Mouse (Mus musculus) neural tube, embryonic 14.5 days (tissue): ENCODE measurements around the gene Fstl4. TPM values are rescaled to one million over a fixed set of nuclear protein-coding genes. Genes with fewer than 3 reads are reported as not detected.

Experiments used
- ATAC-seq: fragments of 200-750 bp; cut with Nextera tagmentation; 2 replicates; pipeline ENCODE4 v1.8.0; 2017; ENCODE audit warnings: low read depth, mild to moderate bottlenecking, moderate TSS enrichment, moderate library complexity
- H3K27ac ChIP-seq: fragments of 300-500 bp; sonication (generic); 2 replicates; pipeline ENCODE4 v1.5.1; 2014; ENCODE audit warnings: low read depth, mild to moderate bottlenecking, control low read depth, low read length, moderate library complexity, mixed read lengths
- H3K27me3 ChIP-seq: fragments of 300-500 bp; sonication (generic); 2 replicates; pipeline ENCODE4 v1.6.1; 2014; ENCODE audit warnings: low read length; ENCODE audit not compliant: control insufficient read depth, insufficient read depth
- H3K36me3 ChIP-seq: fragments of 300-500 bp; sonication (generic); 2 replicates; pipeline ENCODE4 v1.6.1; 2014; ENCODE audit warnings: low read length, mixed read lengths; ENCODE audit not compliant: control insufficient read depth, insufficient read depth
- H3K4me1 ChIP-seq: fragments of 300-500 bp; sonication (generic); 2 replicates; pipeline ENCODE4 v1.6.1; 2014; ENCODE audit warnings: low read length; ENCODE audit not compliant: control insufficient read depth, insufficient read depth
- H3K4me2 ChIP-seq: fragments of 300-500 bp; sonication (generic); 2 replicates; pipeline ENCODE4 v1.6.1; 2014; ENCODE audit warnings: mild to moderate bottlenecking, low read depth, low read length, control low read depth
- H3K4me3 ChIP-seq: fragments of 300-500 bp; sonication (generic); 2 replicates; pipeline ENCODE4 v1.5.1; 2014; ENCODE audit warnings: low read depth, low read length, control low read depth, mixed read lengths
- H3K9ac ChIP-seq: fragments of 300-500 bp; sonication (generic); replicated peaks from 2 replicates; pipeline ENCODE4 v1.6.1; 2014; ENCODE audit warnings: low read depth, mild to moderate bottlenecking, control low read depth, low read length, mixed read lengths
- H3K9me3 ChIP-seq: fragments of 300-500 bp; sonication (generic); 2 replicates; pipeline ENCODE4 v1.6.1; 2016; ENCODE audit warnings: low read length; ENCODE audit not compliant: control insufficient read depth
- WGBS: fragments of 180-500 bp; shearing (Covaris S2); extraction: QIAGEN DNeasy Blood & Tissue Kit; methylation state at CpG from one replicate; pipeline ENCODE4 v1.1.7; 2014; 5-methylcytosine and 5-hydroxymethylcytosine counted together
- polyA plus RNA-seq: library from polyadenylated mRNA; unstranded; fragments of >200 nt; fragmentation: Nextera tagmentation; extraction: Ambion mirVana; gene quantifications from 2 replicates; pipeline ENCODE4 v1.2.1, GENCODE M21; 2014

The Fstl4 gene
- 12.3 and 14.3 TPM in 2 replicates for polyA plus RNA-seq

GRCm38 (mm10) chr11:52764461-52764893 lies at the start of gene Fstl4:
Gene Fstl4, plus strand, starts transcription at chr11:52764634.
- Histone ChIP-seq H3K9me3 (no peaks in the 10 kb centered on the region), H3K4me2 (peak within 1 kb of the TSS; percentile 98), H3K4me1 (peaks cover 7% of the 10 kb centered on the region; the same call in 1 of the 2 replicates), H3K4me3 (peak within 1 kb of the TSS; percentile 61), H3K27ac (no peak within 1 kb of the TSS), H3K36me3 (no peaks in the 10 kb centered on the region), H3K9ac (peak within 1 kb of the TSS; percentile 70), H3K27me3 (peaks cover 19% of the 10 kb centered on the region)
- under 1% methylated on average over 41 of the region's 48 CpGs for WGBS
- ATAC-seq = peak; percentile 66; the same call in 1 of the 2 replicates

- H3K4me3 ChIP-seq = no peak overlapping the region
- WGBS = 69% methylated on average over 1 of the region's 1 CpGs
- H3K27me3 ChIP-seq = no peaks in the 10 kb centered on the region
Observed at GRCm38 (mm10) chr11:52718570-52718969, 45.9 kb upstream of the Fstl4 start.

GRCm38 (mm10) chr11:52721087-52721486 lies 43.3 kb upstream of the Fstl4 start:
- H3K27ac ChIP-seq = no peak overlapping the region
- no peak overlapping the region for H3K4me3 ChIP-seq
- H3K27me3 ChIP-seq = no peaks in the 10 kb centered on the region
- H3K9me3 ChIP-seq = no peaks in the 10 kb centered on the region
- H3K4me1 ChIP-seq = no peaks in the 10 kb centered on the region
- no peak for ATAC-seq
- no peak overlapping the region for H3K4me2 ChIP-seq
- H3K36me3 ChIP-seq = no peaks in the 10 kb centered on the region
- H3K9ac ChIP-seq = no peak overlapping the region
- 71% methylated on average over 6 of the region's 6 CpGs for WGBS

More at GRCm38 (mm10) chr11:52718570-52718969, 45.9 kb upstream of the Fstl4 start:
- Histone ChIP-seq H3K9ac (no peak overlapping the region), H3K27ac (no peak overlapping the region), H3K4me1 (no peaks in the 10 kb centered on the region), H3K4me2 (no peak overlapping the region), H3K36me3 (no peaks in the 10 kb centered on the region), H3K9me3 (no peaks in the 10 kb centered on the region)
- no peak for ATAC-seq

GRCm38 (mm10) chr11:52722706-52723105 lies 41.7 kb upstream of the Fstl4 start:
- Histone ChIP-seq H3K4me3 (no peak overlapping the region), H3K36me3 (no peaks in the 10 kb centered on the region), H3K27me3 (no peaks in the 10 kb centered on the region), H3K4me2 (no peak overlapping the region), H3K27ac (no peak overlapping the region), H3K9ac (no peak overlapping the region), H3K9me3 (no peaks in the 10 kb centered on the region), H3K4me1 (no peaks in the 10 kb centered on the region)
- WGBS = 64% methylated on average over 4 of the region's 4 CpGs
- no peak for ATAC-seq

GRCm38 (mm10) chr11:52726001-52726400 lies 38.4 kb upstream of the Fstl4 start:
- H3K9ac ChIP-seq = no peak overlapping the region
- 97% methylated on average over 1 of the region's 1 CpGs for WGBS
- H3K36me3 ChIP-seq = no peaks in the 10 kb centered on the region
- H3K27me3 ChIP-seq = no peaks in the 10 kb centered on the region
- H3K4me1 ChIP-seq = no peaks in the 10 kb centered on the region
- H3K4me3 ChIP-seq = no peak overlapping the region
- no peaks in the 10 kb centered on the region for H3K9me3 ChIP-seq
- no peak overlapping the region for H3K27ac ChIP-seq
- ATAC-seq = no peak
- H3K4me2 ChIP-seq = no peak overlapping the region

GRCm38 (mm10) chr11:52728479-52728878 lies 36.0 kb upstream of the Fstl4 start:
- Histone ChIP-seq H3K36me3 (no peaks in the 10 kb centered on the region), H3K4me3 (no peak overlapping the region), H3K4me1 (no peaks in the 10 kb centered on the region), H3K27ac (no peak overlapping the region), H3K27me3 (no peaks in the 10 kb centered on the region), H3K4me2 (no peak overlapping the region), H3K9ac (no peak overlapping the region), H3K9me3 (no peaks in the 10 kb centered on the region)
- 54% methylated on average over 15 of the region's 15 CpGs for WGBS
- ATAC-seq = no peak

- no peaks in the 10 kb centered on the region for H3K27me3 ChIP-seq
- H3K27ac ChIP-seq = no peak overlapping the region
- no peaks in the 10 kb centered on the region for H3K4me1 ChIP-seq
- 88% methylated on average over 5 of the region's 5 CpGs for WGBS
- H3K9ac ChIP-seq = no peak overlapping the region
- no peak overlapping the region for H3K4me2 ChIP-seq
- ATAC-seq = no peak
- H3K36me3 ChIP-seq = no peaks in the 10 kb centered on the region
- H3K9me3 ChIP-seq = no peaks in the 10 kb centered on the region
- H3K4me3 ChIP-seq = no peak overlapping the region
Observed at GRCm38 (mm10) chr11:52729890-52730289, 34.5 kb upstream of the Fstl4 start.

GRCm38 (mm10) chr11:52731979-52732378 lies 32.5 kb upstream of the Fstl4 start:
- 51% methylated on average over 8 of the region's 8 CpGs for WGBS
- Histone ChIP-seq H3K9ac (no peak overlapping the region), H3K4me2 (no peak overlapping the region), H3K27me3 (no peaks in the 10 kb centered on the region), H3K36me3 (no peaks in the 10 kb centered on the region), H3K27ac (no peak overlapping the region), H3K4me3 (no peak overlapping the region), H3K9me3 (no peaks in the 10 kb centered on the region), H3K4me1 (no peaks in the 10 kb centered on the region)
- ATAC-seq = no peak

GRCm38 (mm10) chr11:52734493-52735195 lies 29.8 kb upstream of the Fstl4 start:
- no peaks in the 10 kb centered on the region for H3K27me3 ChIP-seq
- no peak overlapping the region for H3K9ac ChIP-seq
- no peak overlapping the region for H3K4me3 ChIP-seq
- H3K36me3 ChIP-seq = no peaks in the 10 kb centered on the region
- H3K27ac ChIP-seq = no peak overlapping the region
- ATAC-seq = no peak
- WGBS = 89% methylated on average over 6 of the region's 6 CpGs
- no peaks in the 10 kb centered on the region for H3K4me1 ChIP-seq
- H3K4me2 ChIP-seq = no peak overlapping the region
- H3K9me3 ChIP-seq = no peaks in the 10 kb centered on the region
